Mouse (Mus musculus) megakaryocyte, embryonic 14.5 days (primary cell): ENCODE data around the gene Gm10964.

ENCODE experiments used
- FLI1 ChIP-seq: IDR thresholded peaks from 2 replicates; pipeline ENCODE4 v1.6.1; 2012; ENCODE audit warnings: low read length, inconsistent platforms, mixed read lengths
- GATA1 ChIP-seq: IDR thresholded peaks from 3 replicates; pipeline ENCODE4 v1.6.1; 2012; ENCODE audit warnings: mixed read lengths, low read length, inconsistent platforms, borderline replicate concordance

DNA sequence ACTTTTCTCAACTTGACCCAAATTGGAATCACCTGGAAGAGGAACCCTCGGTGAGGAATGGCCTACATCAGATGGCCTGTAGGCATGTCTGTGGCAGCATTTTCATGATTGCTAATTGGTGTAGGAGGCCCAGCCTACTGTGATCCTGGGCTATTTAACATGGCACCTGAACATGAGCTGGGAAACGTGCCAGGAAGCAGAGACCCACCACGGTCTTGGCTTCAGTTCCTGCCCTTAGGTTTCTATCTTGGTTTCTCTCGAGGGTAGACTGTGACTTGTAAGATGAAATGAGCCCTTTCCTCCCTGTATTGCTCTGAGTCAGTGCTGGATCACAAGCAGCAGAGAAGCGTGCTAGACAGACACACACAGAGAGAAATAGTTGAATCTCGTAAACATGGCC, 34.5 kb upstream of the Gm10964 start:
- TF ChIP-seq FLI1 (no peak), GATA1 (no peak)
